Mouse (Mus musculus): ENCODE data around the gene Smurf1.

Smurf1 gene

DNA sequence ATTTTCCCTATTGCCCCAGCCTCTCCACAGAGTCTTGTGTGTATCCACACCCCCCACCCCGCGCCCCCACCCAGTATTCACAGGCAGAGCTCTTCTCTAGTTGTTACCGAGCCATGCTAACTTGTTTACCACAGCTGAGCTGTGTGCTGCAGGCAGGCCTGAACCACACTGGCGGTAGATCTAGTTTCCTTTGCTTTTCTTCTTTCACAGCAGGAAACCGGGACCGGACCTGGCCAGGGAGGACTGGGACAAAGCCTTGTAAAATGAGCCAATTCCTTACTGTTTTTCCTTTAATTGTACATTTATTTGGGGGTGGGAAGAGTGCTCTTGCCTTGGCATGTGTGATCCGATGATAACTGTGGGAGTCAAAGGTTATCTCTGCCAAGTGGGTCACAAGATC lies 96.2 kb downstream of the Smurf1 start:
- DNase-seq (ENCODE audit: low read depth): no peak

DNA sequence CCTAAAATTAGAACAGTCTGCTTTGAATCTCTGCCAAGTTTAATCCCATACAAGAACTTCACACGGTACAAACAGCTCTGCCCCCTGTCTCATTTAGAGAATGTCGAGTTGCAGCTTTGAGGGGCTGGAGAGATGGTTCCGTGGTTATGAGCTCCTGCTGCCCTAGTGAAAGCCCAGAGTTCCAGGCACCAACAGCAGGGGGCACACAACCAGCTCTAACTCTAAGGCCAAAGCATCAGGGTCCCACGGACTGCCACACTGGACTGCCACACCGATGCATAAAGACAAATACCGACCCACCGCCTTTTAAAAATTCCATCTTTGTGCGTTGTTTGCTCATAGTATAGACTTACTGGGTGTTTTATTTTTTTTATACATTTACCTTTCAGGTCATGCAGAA lies 98.7 kb downstream of the Smurf1 start:
- no peak for DNase-seq (ENCODE audit: low read depth)

DNA sequence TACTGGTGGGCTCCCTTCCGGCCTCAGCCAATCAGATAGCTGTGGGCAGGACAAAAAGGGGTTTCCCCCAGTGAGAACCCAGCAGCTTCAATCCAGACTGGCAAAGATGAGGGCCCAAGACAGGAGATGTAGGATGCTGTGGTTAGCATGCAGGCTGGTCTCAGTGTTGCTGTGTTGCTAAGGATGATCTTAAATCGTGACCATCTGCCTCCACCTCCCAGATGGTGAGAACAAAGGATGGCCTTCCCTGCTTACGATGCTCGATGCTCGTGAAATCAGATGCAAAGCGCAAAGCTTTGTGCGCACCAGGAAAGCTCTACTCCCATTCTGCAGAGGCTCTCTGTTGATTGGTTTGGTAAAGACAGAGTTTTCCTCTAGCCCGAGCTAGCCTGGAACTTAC lies 104.7 kb downstream of the Smurf1 start:
- no peak for DNase-seq (ENCODE audit: low read depth)

DNA sequence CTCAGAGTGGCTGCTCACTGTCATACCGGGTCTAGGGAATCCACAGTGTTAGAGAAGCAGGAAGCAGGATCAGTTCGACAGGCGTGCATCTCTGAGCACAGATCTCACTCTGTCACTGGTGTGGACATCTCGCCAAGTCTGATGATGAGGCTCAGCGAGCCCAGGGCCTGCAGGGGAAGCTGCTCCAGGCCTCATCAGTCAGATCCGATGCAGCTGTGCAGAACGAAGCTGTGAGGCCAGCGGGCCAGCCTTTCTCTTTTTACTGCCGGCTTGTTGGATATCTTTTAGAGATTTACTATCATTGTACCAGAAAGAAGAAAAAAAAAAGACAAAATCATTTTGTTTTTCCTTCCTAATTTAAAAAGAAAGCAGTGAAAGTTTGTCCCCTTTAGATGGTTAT lies 106.4 kb downstream of the Smurf1 start:
- DNase-seq (ENCODE audit: low read depth): no peak

DNA sequence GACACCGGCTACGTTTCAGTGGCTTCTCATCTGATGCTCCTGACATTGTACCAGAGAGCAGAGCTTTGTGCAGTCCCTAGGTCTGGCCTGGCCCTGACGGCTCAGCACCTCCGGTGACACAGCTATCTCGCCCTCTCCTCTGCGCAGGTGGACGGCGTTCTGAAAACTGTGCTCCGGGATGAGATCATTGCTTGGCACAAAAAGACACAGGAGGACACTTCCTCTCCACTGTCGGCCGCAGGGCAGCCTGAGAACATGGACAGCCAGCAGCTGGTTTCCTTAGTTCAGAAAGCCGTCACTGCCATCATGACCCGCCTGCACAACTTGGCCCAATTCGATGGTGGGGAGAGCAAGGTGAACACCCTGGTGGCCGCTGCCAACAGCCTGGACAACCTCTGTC lies 107.1 kb downstream of the Smurf1 start:
- DNase-seq (ENCODE audit: low read depth): no peak

DNA sequence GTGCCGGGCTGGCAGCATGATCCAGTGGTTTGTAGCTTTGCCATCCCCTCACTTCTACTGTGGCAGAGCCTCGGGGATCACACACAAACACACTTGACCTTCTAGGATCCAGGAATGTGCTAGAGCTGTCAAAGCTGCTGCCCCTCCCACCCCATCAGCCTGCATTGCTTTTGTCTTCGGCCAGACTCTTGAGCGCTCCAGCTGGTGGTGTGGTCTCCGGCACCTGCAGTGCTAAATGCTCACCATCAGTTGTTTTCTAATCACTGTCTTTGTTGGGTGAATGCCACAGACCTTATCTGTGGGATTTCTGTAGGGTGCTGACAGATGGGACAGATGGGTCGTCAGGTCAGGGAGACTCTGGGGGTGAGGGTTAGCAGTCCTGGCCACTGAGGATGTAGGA lies 109.7 kb downstream of the Smurf1 start:
- DNase-seq (ENCODE audit: low read depth): no peak

DNA sequence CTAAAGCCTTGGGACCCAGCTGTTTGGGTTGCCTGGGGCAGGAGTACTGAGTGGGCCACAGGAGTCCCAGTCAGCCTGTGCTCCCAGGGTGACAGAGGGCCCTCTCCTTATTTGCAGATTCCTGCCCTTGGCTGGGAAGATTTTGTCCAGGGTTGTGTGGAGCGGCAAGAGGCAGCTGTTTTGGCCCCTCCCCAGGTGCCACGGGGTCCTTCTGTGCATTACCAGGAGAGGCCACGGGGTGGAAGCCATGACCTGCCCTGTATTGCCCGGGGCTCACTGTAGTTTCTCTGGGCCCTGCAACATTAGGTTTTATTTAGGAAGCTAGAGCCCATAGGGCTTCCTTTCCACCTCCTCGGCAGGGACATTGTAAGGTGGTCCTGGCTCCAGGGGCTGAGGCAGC lies 111.7 kb downstream of the Smurf1 start:
- DNase-seq (ENCODE audit: low read depth): no peak

DNA sequence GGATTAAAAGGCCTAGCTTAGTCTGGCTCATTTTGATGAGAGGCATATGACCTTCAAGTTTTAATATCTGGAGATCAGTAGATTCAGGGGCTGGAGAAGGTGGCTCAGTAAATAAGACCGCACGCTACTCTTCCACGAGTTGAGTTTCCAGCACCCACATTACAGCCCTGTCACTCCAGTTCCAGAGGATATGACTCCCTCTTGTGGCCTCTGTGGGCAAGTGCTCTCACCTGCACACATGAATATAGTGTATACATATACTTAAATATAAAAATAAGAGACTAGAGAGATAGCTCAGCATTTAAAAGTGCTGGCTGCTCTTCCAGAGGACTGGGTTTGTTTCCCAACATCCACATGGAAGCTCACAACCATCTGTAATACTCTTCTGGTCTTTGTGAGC lies 113.8 kb downstream of the Smurf1 start:
- DNase-seq (ENCODE audit: low read depth): peak; percentile 17

DNA sequence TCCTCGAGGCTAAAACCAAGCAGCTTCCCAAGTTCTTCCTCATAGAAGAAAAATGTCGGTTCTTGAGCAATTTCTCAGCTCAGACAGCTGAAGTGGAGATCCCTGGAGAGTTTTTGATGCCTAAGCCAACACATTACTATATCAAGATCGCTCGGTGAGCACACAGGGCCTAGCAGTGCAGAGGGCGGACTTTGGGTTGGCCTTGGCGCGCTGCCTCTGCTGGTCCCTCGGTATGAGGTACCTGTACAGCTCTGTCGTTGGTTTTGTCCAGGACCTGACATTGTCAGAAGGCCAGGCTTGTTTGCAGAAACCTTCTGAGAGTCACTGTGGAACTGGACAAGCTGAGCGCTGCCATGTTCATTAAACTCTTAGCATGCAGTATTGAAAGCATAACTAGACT lies 115.7 kb downstream of the Smurf1 start:
- no peak for DNase-seq (ENCODE audit: low read depth)

DNA sequence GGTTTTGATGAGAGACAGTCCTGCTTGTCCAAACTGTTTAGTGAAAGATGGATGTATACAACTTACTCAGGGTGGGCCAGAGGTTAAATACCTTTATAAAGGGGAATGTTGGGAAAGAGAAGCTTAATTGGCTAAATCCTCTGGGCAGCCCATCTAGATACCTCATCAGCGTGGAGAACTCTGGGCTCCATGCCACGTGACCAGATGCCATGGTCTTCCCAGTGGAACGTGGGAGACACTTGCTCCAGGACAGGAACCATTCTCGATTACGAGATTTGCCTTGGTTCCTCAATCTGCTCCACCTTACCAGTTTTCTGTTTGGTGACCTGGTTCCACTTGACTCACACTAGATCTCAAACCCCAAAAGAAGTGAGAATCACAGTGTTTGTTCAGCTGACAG lies 116.9 kb downstream of the Smurf1 start:
- no peak for DNase-seq (ENCODE audit: low read depth)

DNA sequence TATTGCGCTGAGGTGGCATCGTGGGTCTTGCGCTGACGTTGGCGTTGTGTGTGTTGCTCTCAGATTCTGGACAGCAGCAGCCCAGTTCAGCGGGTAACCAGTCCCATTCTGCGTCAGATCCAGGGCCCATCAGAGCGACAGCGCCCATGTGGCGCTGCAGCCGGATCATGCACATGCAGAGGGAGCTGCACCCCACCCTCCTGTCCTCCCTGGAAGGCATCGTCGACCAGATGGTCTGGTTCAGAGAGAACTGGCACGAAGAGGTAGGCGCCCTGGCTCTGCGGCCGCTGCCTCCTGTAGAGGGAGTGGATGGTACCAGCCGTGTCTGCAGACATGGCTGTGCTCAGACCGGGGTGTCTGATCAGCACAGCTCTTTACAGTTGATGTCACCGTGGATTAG lies 120.3 kb downstream of the Smurf1 start:
- DNase-seq (ENCODE audit: low read depth): no peak

DNA sequence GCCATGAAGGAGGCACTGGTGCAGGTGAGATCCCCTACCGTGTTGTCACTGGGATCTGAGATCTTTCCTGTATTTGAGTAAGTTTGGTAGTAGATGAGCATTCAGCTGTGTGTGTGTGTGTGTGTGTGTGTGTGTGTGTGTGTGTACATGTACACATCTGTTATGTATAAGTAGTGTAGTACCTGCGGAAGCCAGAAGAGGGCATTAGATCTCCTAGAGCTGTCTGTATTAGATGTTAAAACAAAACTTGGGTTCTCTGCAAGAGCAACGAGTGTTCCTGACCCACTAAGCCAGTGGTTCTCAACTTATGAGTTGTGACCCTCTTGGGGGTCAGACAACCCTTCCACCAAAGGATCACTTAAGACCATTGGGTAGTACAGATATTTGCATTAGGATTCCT lies 129.5 kb downstream of the Smurf1 start:
- peak; percentile 55 for DNase-seq (ENCODE audit: low read depth)

DNA sequence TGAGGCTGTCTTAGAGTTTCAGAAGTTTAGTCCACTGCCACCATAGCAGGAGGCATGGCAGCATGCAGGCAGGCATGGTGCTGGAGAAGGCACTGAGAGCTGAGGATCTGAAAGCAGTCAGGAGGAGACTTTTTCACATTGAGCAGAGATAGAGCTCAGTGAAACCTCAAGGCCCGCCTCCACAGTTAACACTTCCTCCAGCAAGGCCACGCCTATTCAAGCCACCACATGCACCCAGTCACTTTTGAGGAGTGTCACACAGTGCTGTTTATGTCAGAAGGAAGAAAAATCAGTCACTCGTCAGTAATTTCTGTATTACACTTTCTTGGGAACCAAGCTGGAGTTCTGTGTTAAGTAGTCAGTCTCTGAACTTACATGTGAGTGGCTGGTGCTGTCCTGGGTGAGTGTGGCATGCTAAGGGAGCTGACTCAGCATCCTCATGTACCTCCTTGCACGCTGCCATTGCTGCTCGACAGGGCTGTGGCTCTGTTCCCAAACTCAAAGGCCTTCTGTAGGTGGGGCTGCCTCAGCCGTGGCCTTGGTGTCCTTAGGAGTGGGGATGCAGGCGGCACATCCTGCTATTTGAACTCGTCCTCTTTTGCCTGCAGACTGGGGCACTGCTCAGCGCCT lies 133.7 kb downstream of the Smurf1 start:
- peak; percentile 38 for DNase-seq (ENCODE audit: low read depth)

DNA sequence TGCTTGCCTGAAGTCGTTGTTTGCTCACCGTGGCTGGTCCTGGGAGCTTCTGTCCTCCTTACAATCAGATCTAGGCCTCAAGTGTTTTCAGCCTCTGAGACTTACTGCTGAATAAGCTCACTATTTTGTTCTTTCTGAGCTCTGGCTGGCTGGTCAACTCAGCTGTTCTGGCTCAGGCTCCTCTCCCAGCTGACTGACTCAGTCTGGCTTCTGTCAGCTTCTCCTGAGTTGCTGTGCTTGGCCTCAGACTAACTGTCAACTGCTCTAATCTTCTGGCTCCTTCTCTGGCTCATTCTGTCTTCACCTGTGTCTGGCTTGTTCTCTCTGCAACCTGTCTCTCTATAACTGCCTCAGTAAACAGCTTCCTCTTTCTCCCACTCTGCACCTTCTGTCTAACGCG lies 136.0 kb downstream of the Smurf1 start:
- DNase-seq (ENCODE audit: low read depth): no peak

DNA sequence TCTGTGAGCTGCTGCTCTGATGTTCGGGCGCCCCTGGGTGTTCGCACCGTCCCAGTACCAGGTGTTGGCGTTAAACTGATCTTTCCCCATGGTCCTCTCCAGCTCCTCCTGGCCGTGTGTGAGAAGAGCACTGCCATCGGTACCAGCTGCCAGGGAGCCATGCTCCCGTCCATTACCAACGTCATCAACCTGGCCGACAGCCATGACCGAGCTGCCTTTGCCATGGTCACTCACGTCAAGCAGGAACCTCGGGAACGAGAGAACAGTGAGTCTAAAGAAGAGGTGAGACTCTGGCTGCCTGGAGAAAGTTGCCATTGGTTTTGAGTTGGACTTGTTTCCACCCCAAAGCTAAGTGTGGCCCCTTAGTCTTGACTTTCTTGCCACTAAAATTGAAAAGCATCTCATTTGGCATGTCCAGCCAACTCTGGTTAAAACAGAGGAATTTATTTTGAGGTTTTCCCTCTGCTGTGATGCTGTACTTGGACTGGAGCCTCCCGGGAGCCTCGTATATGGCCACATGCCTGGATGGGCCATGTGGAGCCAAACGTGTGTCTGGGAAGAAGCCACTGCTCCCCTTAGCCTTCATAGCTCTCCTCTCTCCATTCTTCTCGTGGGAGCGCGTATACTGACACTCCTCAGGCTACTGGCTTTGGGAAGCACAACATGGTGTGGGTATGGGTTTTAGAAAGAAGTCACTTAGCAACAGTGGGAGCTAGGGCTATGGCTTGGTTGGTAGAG lies 137.1 kb downstream of the Smurf1 start:
- no peak for DNase-seq (ENCODE audit: low read depth)
